Mouse (Mus musculus): ENCODE data around the gene Pnpla1. TPM values are rescaled to one million over a fixed set of nuclear protein-coding genes. Genes with fewer than 3 reads are reported as not detected.
"Not testable (repeated sequence)": the region's sequence is repeated elsewhere in the genome, so short reads cannot be mapped to it uniquely, and the experiment has no call there.

Gene Pnpla1
- polyA plus RNA-seq, 1 experiment from 2014 or later: 0.06 TPM

DNA sequence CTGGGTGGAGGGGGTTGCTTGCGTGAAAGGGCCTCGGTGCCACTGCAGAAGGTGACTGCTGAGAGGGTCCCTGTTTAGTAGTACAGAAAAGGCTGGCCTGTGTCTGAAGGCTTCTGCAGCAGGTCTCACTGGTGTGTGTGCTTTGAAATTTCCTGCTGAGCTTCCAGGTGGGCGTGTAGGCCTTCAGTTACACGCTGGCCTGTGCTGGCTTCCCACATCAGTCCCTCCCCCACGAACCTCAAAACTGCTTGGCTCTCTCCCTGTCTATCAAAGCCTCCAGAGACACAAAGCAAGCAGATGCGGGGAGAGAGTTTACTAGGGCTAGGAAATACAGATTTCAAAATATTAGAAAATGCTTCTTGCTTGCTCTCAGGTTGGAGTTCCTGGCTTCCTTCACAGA lies 33.3 kb upstream of the Pnpla1 start:
- Histone ChIP-seq H3K27ac (replicated peaks) (no peak overlapping the region), H3K36me3 (peaks cover 95% of the 10 kb centered on the region)
- no peak for ATAC-seq (ENCODE audit: low FRiP score)

DNA sequence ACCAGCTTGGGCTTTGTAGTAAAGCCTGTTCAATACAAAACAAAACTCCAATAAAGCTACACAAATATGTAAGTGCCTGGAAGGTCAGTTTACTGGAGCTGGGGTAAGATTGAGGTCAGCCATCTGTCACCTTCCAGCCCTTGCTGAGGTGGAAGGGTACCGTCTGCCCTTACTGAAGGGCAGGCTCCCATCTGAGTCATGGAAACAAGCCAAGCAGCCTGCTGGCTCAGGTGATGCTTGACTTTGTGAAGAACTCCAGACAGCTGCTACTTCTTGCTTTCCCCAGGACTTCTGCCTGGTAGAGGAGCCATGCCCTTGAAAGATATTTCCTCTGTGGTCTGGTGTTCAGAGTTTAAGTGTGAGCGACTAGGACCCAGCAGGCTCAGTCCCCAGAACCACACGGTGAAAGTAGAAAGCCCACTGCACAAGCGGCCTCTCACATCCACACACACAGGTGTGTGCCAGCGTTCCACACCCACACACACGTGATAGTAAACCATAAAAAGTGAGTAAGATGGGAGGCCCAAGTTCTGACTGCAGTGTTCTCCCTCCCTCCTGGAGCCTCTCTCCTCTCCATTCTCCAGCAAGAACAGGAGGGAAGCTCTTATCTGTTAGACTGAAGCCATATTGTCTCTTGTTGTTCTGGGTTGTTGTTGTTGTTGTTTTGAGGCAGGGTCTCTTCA lies 32.7 kb upstream of the Pnpla1 start:
- 87% methylated on average over 6 of the region's 6 CpGs for WGBS
- no peak overlapping the region for H3K27ac ChIP-seq (replicated peaks)
- no peak overlapping the region for H3K9ac ChIP-seq (replicated peaks)
- ATAC-seq (ENCODE audit: low FRiP score): no peak
- no peaks in the 10 kb centered on the region for H3K27me3 ChIP-seq (replicated peaks)
- H3K4me1 ChIP-seq: no peaks in the 10 kb centered on the region
- no peak overlapping the region for H3K4me3 ChIP-seq (replicated peaks)
- H3K4me2 ChIP-seq: no peak overlapping the region
- H3K36me3 ChIP-seq: peaks cover 96% of the 10 kb centered on the region
- no peaks in the 10 kb centered on the region for H3K9me3 ChIP-seq (replicated peaks)

More for the DNA sequence above, 33.3 kb upstream of the Pnpla1 start:
- Histone ChIP-seq H3K4me2 (no peak overlapping the region), H3K9me3 (replicated peaks) (no peaks in the 10 kb centered on the region), H3K9ac (replicated peaks) (no peak overlapping the region), H3K4me1 (no peaks in the 10 kb centered on the region), H3K27me3 (replicated peaks) (no peaks in the 10 kb centered on the region), H3K4me3 (replicated peaks) (no peak overlapping the region)
- 87% methylated on average over 6 of the region's 6 CpGs for WGBS

DNA sequence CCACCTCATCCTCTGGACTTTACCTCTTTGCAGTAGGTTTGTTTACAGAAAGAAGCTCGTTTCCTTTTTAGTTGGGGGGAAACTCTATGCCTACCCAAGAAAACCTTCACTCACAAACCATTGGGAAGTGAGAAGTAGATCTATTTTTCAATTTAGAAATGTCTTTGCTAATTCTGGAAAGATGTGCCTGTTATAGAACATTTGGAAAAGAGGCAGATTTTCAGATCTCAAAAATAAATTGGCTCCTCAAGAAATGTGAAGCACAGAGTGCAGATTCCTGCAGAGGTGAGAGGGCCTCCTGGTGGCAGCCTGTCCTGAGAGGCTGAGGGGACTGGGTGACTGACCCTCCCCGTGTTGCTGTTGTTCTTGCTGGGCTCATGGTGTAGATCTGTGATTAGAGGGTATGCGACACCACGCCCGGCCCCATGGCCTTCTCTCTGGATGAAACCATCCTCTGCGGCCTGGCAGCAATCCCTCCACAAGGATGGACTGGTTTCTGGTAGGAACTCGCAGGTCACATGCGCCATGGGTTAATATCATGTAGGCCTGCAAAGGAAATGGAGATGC lies 30.5 kb upstream of the Pnpla1 start:
- Histone ChIP-seq H3K27me3 (replicated peaks) (no peaks in the 10 kb centered on the region), H3K9me3 (replicated peaks) (no peaks in the 10 kb centered on the region), H3K4me3 (replicated peaks) (no peak overlapping the region), H3K36me3 (peaks cover 95% of the 10 kb centered on the region), H3K9ac (replicated peaks) (no peak overlapping the region), H3K4me1 (no peaks in the 10 kb centered on the region), H3K27ac (replicated peaks) (no peak overlapping the region), H3K4me2 (no peak overlapping the region)
- 91% methylated on average over 8 of the region's 8 CpGs for WGBS
- ATAC-seq (ENCODE audit: low FRiP score): no peak

DNA sequence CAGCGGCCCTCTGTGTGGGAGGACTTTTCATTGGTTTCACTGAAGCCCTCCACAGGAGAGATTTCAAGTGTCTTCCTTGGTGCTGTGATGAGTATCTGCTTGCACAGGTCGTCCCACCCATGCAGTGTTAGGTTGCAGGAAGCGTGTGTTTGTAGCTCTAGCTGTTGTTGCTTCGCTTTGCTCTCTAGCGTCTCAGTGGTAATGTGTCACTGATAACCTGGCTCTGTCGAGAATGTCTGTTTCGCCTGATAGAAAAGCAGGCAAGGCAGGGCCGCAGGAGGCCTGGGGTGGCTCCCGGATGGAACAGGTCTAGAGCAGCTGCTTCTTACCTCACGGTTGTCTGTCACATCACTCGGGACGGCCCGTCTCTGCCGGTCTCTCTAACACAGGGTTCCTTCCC lies 29.1 kb upstream of the Pnpla1 start:
- no peak overlapping the region for H3K9ac ChIP-seq (replicated peaks)
- 94% methylated on average over 14 of the region's 14 CpGs for WGBS
- no peak overlapping the region for H3K27ac ChIP-seq (replicated peaks)
- H3K4me3 ChIP-seq (replicated peaks): no peak overlapping the region
- H3K36me3 ChIP-seq: peaks cover 89% of the 10 kb centered on the region
- H3K27me3 ChIP-seq (replicated peaks): no peaks in the 10 kb centered on the region
- H3K4me1 ChIP-seq: no peaks in the 10 kb centered on the region
- H3K4me2 ChIP-seq: no peak overlapping the region
- no peak for ATAC-seq (ENCODE audit: low FRiP score)
- H3K9me3 ChIP-seq (replicated peaks): no peaks in the 10 kb centered on the region

DNA sequence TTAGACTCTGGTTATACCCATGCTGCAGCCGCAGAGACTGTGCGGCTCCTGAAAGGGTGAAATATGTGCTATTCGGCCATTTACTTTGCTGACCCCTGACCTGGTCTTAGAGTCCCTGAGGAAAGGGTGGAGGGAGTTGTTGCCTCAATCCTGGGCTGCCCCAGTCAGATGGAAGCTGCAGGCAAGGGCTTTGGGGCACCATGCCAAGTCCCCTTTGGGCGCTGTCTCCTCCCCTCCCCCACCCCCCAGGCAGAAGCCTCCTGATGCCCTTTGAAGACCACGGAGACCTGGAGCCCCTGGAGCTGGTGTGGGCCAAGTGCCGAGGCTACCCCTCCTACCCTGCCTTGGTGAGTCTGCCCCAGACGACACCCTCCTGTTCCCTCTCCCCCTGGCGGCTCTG lies 27.1 kb upstream of the Pnpla1 start:
- Histone ChIP-seq H3K9ac (replicated peaks) (no peak overlapping the region), H3K4me2 (no peak overlapping the region), H3K4me1 (no peaks in the 10 kb centered on the region), H3K9me3 (replicated peaks) (no peaks in the 10 kb centered on the region), H3K27ac (replicated peaks) (no peak overlapping the region), H3K36me3 (peaks cover 80% of the 10 kb centered on the region), H3K27me3 (replicated peaks) (no peaks in the 10 kb centered on the region), H3K4me3 (replicated peaks) (no peak overlapping the region)
- no peak for ATAC-seq (ENCODE audit: low FRiP score)
- 65% methylated on average over 8 of the region's 8 CpGs for WGBS

DNA sequence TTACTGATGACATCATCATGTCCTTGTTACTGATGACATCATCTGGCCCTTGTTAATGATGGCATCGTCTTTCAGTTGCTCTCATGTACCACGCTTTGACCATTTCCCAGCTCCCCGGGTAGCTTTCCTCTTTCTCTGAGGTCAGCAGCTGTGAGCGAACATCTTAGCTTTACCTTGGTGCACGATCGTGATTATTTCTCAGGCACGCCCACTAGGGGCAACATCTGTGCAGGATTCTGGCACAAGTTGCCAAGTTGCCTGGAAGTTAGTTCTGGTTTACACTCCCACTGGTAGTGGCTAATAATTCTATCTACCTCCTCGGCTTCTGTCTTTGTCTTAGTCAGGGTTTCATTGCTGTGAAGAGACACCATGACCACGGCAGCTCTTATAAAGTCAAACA lies 26.2 kb upstream of the Pnpla1 start:
- Histone ChIP-seq H3K4me2 (no peak overlapping the region), H3K9ac (replicated peaks) (no peak overlapping the region), H3K27ac (replicated peaks) (no peak overlapping the region), H3K4me3 (replicated peaks) (no peak overlapping the region), H3K4me1 (no peaks in the 10 kb centered on the region), H3K36me3 (peaks cover 80% of the 10 kb centered on the region), H3K27me3 (replicated peaks) (no peaks in the 10 kb centered on the region), H3K9me3 (replicated peaks) (no peaks in the 10 kb centered on the region)
- ATAC-seq (ENCODE audit: low FRiP score): no peak
- 85% methylated on average over 9 of the region's 9 CpGs for WGBS

DNA sequence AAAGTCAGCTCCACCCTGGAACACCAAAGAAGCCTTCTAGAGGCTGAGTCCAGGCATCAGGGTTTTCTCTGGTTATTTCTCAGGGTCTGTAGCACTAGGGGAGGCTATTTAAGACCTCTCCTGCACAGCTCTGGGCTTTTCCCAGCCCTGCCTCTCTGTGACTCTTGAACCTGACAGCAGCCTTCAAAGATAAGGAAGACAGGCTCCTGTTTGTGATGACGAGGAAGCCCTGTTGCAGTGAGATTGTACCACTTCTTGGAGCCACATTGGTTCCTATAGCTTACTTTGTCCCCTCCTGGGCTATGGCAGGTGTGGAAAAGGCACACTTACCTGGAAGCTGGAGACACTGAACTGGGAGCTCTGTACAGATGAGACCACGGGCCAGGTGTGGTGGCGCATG lies 25.3 kb upstream of the Pnpla1 start:
- Histone ChIP-seq H3K9me3 (replicated peaks) (no peaks in the 10 kb centered on the region), H3K27ac (replicated peaks) (no peak overlapping the region), H3K4me3 (replicated peaks) (no peak overlapping the region), H3K27me3 (replicated peaks) (no peaks in the 10 kb centered on the region), H3K36me3 (peaks cover 83% of the 10 kb centered on the region), H3K4me2 (no peak overlapping the region), H3K9ac (replicated peaks) (no peak overlapping the region), H3K4me1 (no peaks in the 10 kb centered on the region)
- no peak for ATAC-seq (ENCODE audit: low FRiP score)
- 99% methylated on average over 3 of the region's 3 CpGs for WGBS

DNA sequence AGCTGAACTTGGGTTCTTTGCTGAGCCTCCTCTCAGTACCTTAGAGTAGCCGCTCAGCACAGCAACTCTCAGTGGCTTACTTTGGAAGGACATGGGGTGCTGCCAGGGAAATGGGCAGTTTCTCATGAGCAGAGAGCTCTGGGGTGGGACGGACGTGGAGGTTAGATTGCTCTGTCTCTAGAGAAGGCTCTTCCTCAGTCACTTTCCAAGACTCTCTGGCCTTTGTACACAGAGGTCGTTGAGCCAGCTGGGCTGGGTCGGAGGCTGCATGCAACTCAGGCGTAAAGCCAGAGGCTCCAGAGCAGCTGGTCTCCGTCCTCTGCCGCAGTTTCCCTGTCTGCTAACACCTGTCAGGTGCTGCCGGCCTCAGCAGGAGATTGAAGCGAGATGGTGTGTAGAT lies 23.5 kb upstream of the Pnpla1 start:
- H3K9ac ChIP-seq (replicated peaks): no peak overlapping the region
- H3K36me3 ChIP-seq: peaks cover 82% of the 10 kb centered on the region
- no peak for ATAC-seq (ENCODE audit: low FRiP score)
- no peaks in the 10 kb centered on the region for H3K4me1 ChIP-seq
- 76% methylated on average over 10 of the region's 10 CpGs for WGBS
- no peaks in the 10 kb centered on the region for H3K27me3 ChIP-seq (replicated peaks)
- no peak overlapping the region for H3K27ac ChIP-seq (replicated peaks)
- H3K9me3 ChIP-seq (replicated peaks): no peaks in the 10 kb centered on the region
- no peak overlapping the region for H3K4me3 ChIP-seq (replicated peaks)
- H3K4me2 ChIP-seq: no peak overlapping the region

DNA sequence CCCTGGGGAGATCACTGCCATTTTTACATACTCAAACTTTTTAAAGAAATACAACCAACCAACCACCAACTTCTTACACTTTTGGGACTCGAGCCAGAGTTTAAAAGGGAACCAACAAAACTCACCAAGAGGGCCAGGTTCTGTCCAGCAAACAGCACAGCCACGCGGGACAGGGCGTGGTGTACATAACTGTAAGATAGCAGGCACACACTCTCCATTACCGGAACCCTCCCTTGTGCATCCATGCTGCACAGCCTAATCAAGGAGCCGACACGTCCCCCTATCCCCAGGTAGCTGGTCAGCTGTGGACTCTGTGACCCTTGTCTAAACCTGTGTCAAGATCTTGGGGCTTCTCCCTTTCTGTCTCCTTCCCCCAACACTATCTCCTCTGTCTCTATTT lies 20.4 kb upstream of the Pnpla1 start:
- WGBS: 97% methylated on average over 7 of the region's 7 CpGs
- peaks cover 56% of the 10 kb centered on the region for H3K36me3 ChIP-seq
- no peak overlapping the region for H3K9ac ChIP-seq (replicated peaks)

DNA sequence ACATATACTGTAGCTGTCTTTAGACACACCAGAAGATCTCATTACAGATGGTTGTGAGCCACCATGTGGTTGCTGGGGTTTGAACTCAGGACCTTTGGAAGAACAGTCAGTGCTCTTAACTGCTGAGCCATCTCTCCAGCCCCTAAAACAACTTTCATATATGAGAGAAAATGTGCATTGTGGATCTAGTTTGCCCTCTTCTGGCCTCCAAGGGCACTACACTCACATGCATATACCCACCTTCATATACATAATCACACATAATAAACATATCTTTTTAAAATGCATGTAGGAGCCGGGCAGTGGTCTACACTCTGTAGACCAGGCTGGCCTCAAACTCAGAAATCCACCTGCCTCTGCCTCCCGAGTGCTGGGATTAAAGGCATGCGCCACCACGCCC lies 16.3 kb upstream of the Pnpla1 start:
- ATAC-seq (ENCODE audit: low FRiP score); H3K27ac ChIP-seq (replicated peaks); H3K9me3 ChIP-seq (replicated peaks); H3K4me1 ChIP-seq; H3K27me3 ChIP-seq (replicated peaks); H3K4me3 ChIP-seq (replicated peaks); H3K4me2 ChIP-seq; H3K9ac ChIP-seq (replicated peaks): not testable (repeated sequence)
- H3K36me3 ChIP-seq: peaks cover 30% of the 10 kb centered on the region
- 97% methylated on average over 4 of the region's 4 CpGs for WGBS

More for the DNA sequence above, 20.4 kb upstream of the Pnpla1 start:
- ATAC-seq (ENCODE audit: low FRiP score): no peak
- H3K4me2 ChIP-seq: no peak overlapping the region
- no peaks in the 10 kb centered on the region for H3K27me3 ChIP-seq (replicated peaks)
- H3K27ac ChIP-seq (replicated peaks): no peak overlapping the region
- H3K4me3 ChIP-seq (replicated peaks): no peak overlapping the region
- H3K4me1 ChIP-seq: no peaks in the 10 kb centered on the region
- H3K9me3 ChIP-seq (replicated peaks): no peaks in the 10 kb centered on the region

DNA sequence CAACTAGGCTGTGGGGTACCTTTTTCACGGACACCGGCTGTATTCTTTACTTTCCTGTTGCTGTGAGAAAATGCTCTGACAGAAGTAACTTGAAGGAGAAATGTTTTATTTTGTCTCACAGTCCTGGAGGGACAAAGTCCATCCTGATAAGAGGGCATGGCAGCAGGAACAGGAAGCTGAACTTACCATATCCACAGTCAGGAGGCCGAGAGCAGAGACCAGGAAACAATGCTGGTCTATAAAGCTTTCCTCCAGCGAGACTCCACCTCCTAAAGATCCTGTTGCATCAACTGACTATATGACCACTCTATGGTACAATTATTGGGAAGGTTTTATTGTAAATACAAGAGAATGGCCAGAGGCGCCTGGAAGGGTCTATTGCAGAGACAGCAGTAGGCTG lies 14.5 kb upstream of the Pnpla1 start:
- no peaks in the 10 kb centered on the region for H3K9me3 ChIP-seq (replicated peaks)
- no peak overlapping the region for H3K27ac ChIP-seq (replicated peaks)
- no peak overlapping the region for H3K4me2 ChIP-seq
- no peak for ATAC-seq (ENCODE audit: low FRiP score)
- peaks cover 13% of the 10 kb centered on the region for H3K36me3 ChIP-seq
- WGBS: 66% methylated on average over 5 of the region's 5 CpGs
- H3K4me3 ChIP-seq (replicated peaks): no peak overlapping the region
- no peak overlapping the region for H3K9ac ChIP-seq (replicated peaks)
- no peaks in the 10 kb centered on the region for H3K4me1 ChIP-seq
- no peaks in the 10 kb centered on the region for H3K27me3 ChIP-seq (replicated peaks)

DNA sequence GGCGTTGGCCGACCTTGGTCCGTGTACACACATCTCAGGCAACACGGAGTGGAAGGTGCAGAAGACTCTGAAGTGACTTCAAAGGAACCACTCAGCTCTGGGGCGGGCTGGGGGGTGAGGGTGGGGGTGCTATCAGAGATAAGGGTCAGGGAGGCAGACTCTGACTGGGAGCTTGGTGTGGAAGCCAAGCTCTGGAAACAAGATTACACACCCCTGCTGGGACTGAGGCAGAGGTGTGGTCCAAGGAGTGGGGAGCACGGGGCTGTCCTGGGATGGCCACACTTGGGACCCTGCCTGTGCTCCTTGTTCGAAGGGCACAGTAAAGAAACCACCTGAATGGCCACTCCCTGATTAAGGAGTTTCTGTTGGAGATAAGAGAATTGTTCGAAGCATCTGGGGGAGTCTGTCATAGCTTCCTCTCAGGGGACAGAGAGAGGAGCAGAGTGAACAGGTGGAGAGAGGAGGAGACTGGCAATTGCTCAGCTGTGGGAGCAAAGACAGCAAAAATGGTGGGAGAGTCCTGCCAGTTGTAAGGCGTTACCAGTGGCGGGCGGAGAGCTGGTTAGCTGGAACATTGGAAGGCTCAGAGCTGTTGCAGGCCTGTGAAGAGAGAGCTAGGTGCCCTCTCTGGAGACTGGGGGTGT lies 11.1 kb upstream of the Pnpla1 start:
- Histone ChIP-seq H3K9ac (replicated peaks) (no peak overlapping the region), H3K9me3 (replicated peaks) (no peaks in the 10 kb centered on the region), H3K36me3 (no peaks in the 10 kb centered on the region), H3K27ac (replicated peaks) (no peak overlapping the region), H3K4me2 (no peak overlapping the region), H3K4me3 (replicated peaks) (no peak overlapping the region), H3K27me3 (replicated peaks) (no peaks in the 10 kb centered on the region), H3K4me1 (no peaks in the 10 kb centered on the region)
- ATAC-seq (ENCODE audit: low FRiP score): no peak
- WGBS: 70% methylated on average over 11 of the region's 11 CpGs

Data from neural tube, embryonic 15.5 days (tissue).